Mouse (Mus musculus): ENCODE results near the gene Fuz. TPM values are rescaled to one million over a fixed set of nuclear protein-coding genes. Genes with fewer than 3 reads are reported as not detected.

Fuz gene
- polyA plus RNA-seq, 1 experiment from 2014 or later, result 4.6 TPM

DNA sequence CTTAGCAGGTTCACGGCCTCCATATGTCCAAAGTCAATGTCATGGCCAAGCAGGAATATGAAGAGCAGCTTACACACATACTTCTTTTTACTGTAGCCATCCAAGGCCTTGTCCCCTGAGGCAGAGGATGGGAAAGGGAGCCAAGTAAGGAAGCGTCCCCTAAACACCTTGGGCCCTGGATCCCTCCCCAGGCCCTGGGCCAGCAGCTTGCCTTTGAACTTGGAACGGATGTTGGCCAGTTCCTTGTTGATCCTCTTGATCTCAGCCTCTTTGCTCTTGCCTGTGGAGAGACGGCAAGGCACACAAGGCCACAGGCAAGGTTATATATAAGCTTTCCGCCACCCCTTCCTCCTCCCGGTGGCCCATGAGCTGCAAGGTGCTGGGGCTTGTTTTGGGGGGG lies 20.3 kb downstream of the Fuz start:
- no peak overlapping the region for H3K27ac ChIP-seq
- H3K4me3 ChIP-seq (ENCODE audit: inconsistent target), result no peak overlapping the region
- peaks cover 58% of the 10 kb centered on the region for H3K36me3 ChIP-seq (ENCODE audit: inconsistent target)
- WGBS (ENCODE audit: missing documents), result 98% methylated on average over 6 of the region's 6 CpGs
- peaks cover 47% of the 10 kb centered on the region; the same call in 1 of the 2 replicates for H3K79me2 ChIP-seq (ENCODE audit: inconsistent target)

DNA sequence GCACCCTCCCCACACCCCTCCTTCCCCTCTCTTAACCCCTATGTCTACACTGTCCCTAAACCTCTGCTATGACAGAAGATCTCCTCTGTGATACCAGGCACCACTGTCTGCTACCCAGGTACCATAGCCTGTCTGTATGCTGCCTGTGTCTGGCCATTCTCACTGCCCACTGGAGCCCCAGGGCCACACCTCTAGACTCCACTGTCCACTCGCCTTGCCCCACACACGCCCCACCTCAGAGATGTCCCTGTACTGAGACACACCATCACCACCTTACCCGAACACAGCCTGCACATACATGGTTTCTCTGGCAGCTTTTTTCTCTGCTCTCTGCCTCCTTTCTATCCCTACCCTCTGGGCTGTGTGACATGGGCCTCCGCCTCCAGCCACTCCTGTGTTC lies 21.0 kb downstream of the Fuz start:
- Histone ChIP-seq H3K4me3 (ENCODE audit: inconsistent target) (no peak overlapping the region), H3K79me2 (ENCODE audit: inconsistent target) (peaks cover 51% of the 10 kb centered on the region; the same call in 1 of the 2 replicates), H3K36me3 (ENCODE audit: inconsistent target) (peaks cover 55% of the 10 kb centered on the region), H3K27ac (no peak overlapping the region)
- whole genome bisulfite sequencing (ENCODE audit: missing documents), result 98% methylated on average over 4 of the region's 4 CpGs

DNA sequence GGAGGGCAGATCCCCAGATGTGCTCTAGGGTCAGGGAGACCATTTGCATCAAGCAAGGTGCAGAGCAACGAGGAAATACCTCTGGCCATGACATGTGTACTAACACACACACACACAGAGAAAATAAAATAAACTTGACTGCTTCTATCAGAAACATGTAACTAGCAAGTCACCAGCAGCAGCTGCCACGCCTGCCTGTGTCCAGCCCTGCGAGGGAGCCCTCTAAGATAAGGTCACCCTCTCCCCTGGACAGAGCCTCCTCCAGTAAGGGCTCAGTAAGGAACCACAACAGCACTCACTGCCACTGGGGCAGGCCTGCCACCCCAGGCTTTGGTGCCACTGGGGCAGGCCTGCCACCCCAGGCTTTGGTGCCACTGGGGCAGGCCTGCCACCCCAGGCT lies 22.3 kb downstream of the Fuz start:
- H3K79me2 ChIP-seq (ENCODE audit: inconsistent target), result peaks cover 64% of the 10 kb centered on the region; the same call in 1 of the 2 replicates
- H3K4me3 ChIP-seq (ENCODE audit: inconsistent target), result no peak overlapping the region
- H3K27ac ChIP-seq, result no peak overlapping the region
- WGBS (ENCODE audit: missing documents), result 91% methylated on average over 3 of the region's 3 CpGs
- H3K36me3 ChIP-seq (ENCODE audit: inconsistent target), result peaks cover 55% of the 10 kb centered on the region

DNA sequence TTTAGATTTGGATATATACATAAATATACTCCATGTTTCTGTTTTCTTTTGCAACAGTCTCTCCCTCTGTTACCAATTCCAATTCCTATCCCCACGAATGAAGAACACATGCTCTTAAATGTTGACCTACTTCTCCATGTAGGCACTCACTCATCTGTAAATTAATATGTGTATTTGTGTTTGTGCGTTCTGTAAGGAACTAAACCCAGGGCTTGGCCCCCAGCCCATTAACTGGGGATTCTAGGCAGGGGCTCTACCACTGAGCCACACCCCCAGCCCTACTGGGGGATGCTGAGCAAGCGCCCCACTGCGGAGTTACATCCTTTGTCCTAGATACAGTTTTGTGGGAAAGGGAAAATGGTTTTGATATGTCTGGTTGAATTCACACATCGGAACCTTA lies 23.2 kb downstream of the Fuz start:
- Histone ChIP-seq H3K27ac (no peak overlapping the region), H3K36me3 (ENCODE audit: inconsistent target) (peaks cover 46% of the 10 kb centered on the region), H3K4me3 (ENCODE audit: inconsistent target) (no peak overlapping the region), H3K79me2 (ENCODE audit: inconsistent target) (peaks cover 70% of the 10 kb centered on the region; the same call in 1 of the 2 replicates)
- 95% methylated on average over 5 of the region's 5 CpGs for WGBS (ENCODE audit: missing documents)

DNA sequence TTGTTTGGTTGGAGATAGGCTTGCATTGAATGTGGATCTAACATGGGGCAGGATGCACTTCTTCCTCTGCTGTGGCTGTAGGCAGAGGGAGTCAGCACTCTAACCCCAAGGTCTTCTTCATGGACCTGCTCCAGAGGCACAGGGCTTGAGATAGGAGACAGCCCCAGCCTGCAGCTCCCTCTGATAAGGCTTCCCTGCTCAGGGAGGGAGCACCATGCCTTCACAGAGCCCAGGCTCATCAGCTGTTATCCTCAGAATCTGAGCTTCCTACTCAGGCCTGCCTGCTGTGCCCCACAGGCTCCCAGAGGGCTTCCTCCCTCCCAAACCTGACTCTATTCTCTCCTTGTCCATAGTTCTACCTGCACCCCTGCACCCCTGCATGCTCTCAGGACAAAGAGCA lies 26.7 kb downstream of the Fuz start:
- Histone ChIP-seq H3K36me3 (ENCODE audit: inconsistent target) (peaks cover 35% of the 10 kb centered on the region; the same call in 1 of the 2 replicates), H3K4me3 (ENCODE audit: inconsistent target) (no peak overlapping the region), H3K79me2 (ENCODE audit: inconsistent target) (peaks cover 94% of the 10 kb centered on the region), H3K27ac (no peak overlapping the region)

DNA sequence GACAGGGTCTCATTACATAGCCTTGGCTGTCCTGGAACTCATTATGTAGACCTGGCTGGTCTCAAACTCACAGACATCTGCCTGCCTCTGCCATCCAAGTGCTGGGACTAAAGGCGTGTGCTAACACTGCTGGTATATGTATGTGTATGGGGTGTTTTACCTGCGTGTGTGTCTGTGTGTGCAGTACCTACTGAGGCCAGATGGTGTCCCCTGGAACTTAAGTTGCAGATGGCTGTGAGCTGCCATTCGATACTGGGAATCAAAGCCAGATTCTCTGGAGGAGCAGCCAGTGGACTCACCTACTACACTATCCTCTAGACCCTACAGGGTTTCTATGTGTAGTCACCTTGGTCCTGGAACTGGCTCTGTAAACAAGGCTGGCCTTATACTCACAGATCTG lies 29.6 kb downstream of the Fuz start:
- 87% methylated on average over 3 of the region's 3 CpGs for WGBS (ENCODE audit: missing documents)
- Histone ChIP-seq H3K4me3 (ENCODE audit: inconsistent target) (no peak overlapping the region), H3K27ac (no peak overlapping the region), H3K36me3 (ENCODE audit: inconsistent target) (peaks cover 33% of the 10 kb centered on the region; the same call in 1 of the 2 replicates), H3K79me2 (ENCODE audit: inconsistent target) (peaks cover 80% of the 10 kb centered on the region)

DNA sequence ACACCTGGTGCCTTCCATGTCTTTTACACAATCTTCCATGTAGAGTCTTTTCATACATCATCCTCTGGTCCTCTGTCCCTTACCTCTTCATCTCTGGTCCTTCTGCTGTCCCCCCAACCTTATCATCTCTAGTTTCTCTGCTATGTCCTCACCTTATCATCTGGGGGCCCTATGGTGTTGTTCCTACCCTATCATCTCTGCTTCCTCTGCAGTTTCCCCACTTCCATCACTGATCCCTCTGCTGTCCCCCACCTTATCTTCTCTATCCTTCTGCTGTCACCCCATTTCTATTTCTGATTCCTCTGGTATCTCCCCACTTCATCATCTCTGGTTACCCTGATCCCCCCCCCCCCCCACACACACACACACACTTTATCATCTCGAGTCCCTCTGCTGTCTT lies 32.7 kb downstream of the Fuz start:
- Histone ChIP-seq H3K79me2 (ENCODE audit: inconsistent target) (peaks cover 52% of the 10 kb centered on the region), H3K27ac (peak overlapping the region; percentile 46), H3K4me3 (ENCODE audit: inconsistent target) (peak overlapping the region; percentile 64), H3K36me3 (ENCODE audit: inconsistent target) (peaks cover 14% of the 10 kb centered on the region; the same call in 1 of the 2 replicates)
- WGBS (ENCODE audit: missing documents), result no CpG with 5 or more reads among the region's 1 CpGs

DNA sequence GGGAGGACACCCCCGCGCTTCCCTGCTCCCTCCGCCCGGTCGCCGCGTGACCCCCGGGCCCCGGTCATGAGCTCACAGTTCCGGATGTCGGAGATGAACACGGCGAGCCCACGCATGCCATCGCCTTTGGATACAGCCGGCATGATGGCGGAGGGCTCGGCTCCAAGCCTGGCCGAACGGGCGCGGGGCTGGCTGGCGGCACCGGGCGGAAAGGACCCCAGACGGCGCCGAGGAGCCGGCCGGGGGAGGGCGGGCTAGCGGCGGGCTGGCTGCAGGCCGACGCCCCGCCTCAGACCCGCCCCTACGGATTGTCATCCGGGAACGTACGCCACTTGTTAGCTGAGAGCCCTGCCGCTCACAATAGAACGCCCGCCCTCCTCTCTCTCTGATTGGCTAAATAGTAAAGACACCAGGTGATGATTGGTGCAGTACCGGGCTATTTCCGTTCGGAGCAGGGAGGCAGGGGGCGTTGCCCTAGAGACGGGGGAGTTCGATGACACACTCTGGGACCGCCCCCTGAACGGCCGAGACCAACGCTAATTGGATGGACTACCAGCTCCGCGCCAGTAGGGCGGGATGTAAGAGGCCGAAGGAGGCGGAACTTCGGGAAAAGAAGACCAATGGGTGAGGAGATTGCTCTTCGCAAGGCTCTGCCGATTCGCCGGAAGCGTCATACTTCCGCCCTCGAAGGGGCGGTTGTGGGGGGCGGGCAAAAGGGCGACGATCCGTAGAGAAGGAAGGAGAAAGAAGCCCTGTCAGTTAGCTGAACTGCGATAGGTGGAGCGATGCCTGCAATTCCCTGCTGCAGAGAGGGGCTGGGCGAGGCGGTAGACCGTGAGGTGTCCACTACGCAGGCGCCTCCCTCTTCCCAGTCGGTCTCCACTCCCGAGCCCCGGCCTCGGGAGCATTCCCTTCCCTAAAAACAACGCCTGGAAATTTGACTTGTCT lies 33.6 kb downstream of the Fuz start, which contains the start of gene Ap2a1:
Gene Ap2a1, minus strand, starts transcription at position 293 of the 948 bp plus-strand sequence.
- Histone ChIP-seq H3K4me3 (ENCODE audit: inconsistent target) (peak within 1 kb of the TSS; percentile 64), H3K36me3 (ENCODE audit: inconsistent target) (peaks cover 11% of the 10 kb centered on the region; the same call in 1 of the 2 replicates), H3K79me2 (ENCODE audit: inconsistent target) (peaks cover 46% of the 10 kb centered on the region), H3K27ac (peak within 1 kb of the TSS; percentile 77)
- WGBS (ENCODE audit: missing documents), result under 1% methylated on average over 77 of the region's 84 CpGs

DNA sequence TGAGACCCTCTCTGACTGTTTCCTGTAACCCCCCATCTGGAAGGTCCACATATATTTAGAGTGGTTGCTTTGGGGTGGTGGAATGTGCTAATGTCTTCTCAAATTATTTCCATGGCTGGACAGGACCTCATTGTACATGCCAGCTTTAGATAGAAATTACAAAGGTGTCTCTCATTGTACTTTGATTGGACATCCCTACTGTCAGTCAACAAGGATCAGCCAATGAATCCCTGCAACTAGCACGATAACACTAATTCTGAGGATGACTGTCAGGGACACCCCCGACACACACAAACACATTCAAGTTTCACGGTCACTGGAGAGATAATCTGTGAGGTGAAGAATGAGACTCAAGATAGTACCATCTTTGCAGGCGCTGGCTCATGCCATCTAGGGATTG lies 42.8 kb downstream of the Fuz start:
- Histone ChIP-seq H3K79me2 (ENCODE audit: inconsistent target) (no peaks in the 10 kb centered on the region), H3K36me3 (ENCODE audit: inconsistent target) (no peaks in the 10 kb centered on the region), H3K27ac (no peak overlapping the region), H3K4me3 (ENCODE audit: inconsistent target) (no peak overlapping the region)
- 89% methylated on average over 4 of the region's 4 CpGs for WGBS (ENCODE audit: missing documents)

DNA sequence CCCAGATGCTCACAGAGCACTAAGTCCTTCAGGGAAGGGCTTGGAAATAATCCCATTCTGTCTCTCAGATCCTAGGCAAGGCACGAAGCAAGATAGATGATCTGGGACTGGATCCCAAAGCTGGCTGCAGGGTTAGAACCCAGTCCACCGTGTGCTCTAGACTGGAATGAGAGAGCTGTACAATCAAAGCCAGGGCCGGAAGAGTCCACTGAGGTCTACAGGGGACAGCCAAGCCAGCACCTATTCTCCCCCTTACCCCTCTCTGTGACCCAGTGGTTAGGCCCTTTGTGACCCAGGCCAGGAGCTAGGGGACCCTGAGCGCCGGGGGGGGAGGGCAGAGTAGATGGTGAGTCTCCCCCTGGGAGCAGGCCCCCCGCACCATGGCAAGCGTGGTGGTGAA lies 47.0 kb downstream of the Fuz start, which contains the start of gene Tsks:
Gene Tsks, plus strand, starts transcription at position 301 of the 400 bp plus-strand sequence.
- 87% methylated on average over 7 of the region's 7 CpGs for WGBS (ENCODE audit: missing documents)
- Histone ChIP-seq H3K27ac (no peak within 1 kb of the TSS), H3K4me3 (ENCODE audit: inconsistent target) (no peak within 1 kb of the TSS), H3K79me2 (ENCODE audit: inconsistent target) (no peaks in the 10 kb centered on the region), H3K36me3 (ENCODE audit: inconsistent target) (no peaks in the 10 kb centered on the region)

DNA sequence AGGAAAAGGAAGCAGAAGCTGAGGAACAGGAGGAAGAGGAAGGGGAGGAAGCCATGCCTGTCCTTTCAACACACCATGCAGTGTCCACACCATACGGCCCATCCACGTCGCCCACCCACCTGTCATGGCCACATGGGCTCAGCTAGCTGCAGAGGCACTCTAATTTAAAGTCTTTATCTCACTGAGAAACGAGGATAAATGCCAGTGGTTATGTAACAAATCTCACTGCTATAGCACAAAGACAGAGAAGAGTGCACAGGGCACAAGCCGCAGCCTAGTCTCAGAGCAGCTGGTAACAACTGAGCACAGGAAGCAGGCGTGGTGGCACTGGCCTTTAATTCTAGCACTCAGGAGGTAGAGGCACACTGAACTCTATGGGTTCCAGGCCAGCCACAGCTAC lies 54.0 kb downstream of the Fuz start:
- Histone ChIP-seq H3K4me3 (ENCODE audit: inconsistent target) (no peak overlapping the region), H3K36me3 (ENCODE audit: inconsistent target) (no peaks in the 10 kb centered on the region), H3K27ac (no peak overlapping the region), H3K79me2 (ENCODE audit: inconsistent target) (no peaks in the 10 kb centered on the region)
- 21% methylated on average over 6 of the region's 6 CpGs for WGBS (ENCODE audit: missing documents)

DNA sequence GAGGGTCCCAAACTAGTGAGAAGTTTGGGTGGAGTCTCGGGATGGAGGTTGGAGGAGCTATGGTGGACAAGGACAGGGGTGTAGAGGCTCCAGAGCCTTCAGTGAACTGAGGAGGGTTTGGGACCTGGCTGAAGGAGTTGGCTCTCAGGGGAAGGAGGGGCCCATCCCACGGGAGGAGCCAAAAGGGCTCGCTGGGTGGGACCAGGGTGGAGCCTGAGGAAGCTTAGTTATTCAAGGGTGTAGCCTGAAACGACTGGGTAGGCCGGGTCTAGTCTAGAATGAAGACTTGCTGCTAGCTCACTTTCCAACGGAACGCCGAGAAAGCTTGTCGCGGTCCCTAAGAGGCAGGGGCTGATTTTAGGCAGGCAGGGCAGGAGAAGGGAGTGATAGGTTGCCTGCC lies 56.1 kb downstream of the Fuz start:
- H3K79me2 ChIP-seq (ENCODE audit: inconsistent target), result no peaks in the 10 kb centered on the region
- under 1% methylated on average over 10 of the region's 10 CpGs for whole genome bisulfite sequencing (ENCODE audit: missing documents)
- peak overlapping the region; percentile 50 for H3K4me3 ChIP-seq (ENCODE audit: inconsistent target)
- H3K27ac ChIP-seq, result peak overlapping the region; percentile 38
- H3K36me3 ChIP-seq (ENCODE audit: inconsistent target), result no peaks in the 10 kb centered on the region
